Mouse (Mus musculus): ENCODE measurements at regions not wholly inside any gene's neighbourhood (a gene's known extent, or its start where the extent isn't known, plus 50 kb on each side); places are given as distances from the start of the nearest gene placed in this dataset.

DNA sequence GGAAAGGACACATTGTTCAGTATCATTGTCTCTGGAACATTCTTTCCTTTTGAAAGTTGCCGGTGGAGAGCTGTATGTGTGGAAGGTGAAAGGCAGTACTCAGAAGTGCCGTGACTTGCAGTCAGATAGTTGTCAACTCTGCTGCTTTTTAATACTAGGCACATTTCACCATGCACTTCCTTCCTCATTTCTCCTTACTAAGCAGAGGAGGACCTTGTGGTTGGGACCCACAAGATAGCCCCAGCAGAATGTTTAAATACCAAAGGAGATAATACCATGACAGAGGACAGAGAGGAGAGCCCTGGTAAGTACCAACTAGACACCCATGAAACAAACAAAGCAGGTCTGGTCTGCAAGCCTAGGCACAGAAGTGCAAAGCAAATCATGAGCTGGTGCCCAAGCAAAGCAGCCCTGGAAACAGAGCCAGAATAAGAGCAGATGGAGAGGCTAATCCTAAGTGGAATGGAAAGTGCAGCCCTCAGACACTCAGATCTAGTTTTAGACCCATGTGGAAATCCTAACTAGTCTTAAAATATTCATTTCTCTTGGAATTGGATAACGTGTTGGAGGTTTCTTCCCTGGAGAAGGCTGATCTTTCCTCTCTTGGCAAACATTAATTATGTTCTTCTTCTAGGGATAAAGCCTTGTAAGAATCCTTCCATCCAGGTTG is 341.4 kb downstream of the Insc start:
- TF ChIP-seq CTCF (IDR thresholded peaks at IDR 0.05) (no peak), EP300 (IDR thresholded peaks at IDR 0.05) (no peak)
